Mouse (Mus musculus): ENCODE data around the gene Pdk2. TPM values are rescaled to one million over a fixed set of nuclear protein-coding genes. Genes with fewer than 3 reads are reported as not detected.

The Pdk2 gene
- 10 to 100 TPM; 90.5 to 91.0 TPM for total RNA-seq (2021)
- long read RNA-seq, experiment 1, transcript Pdk2-201 (11 exons, 2,246 nt) = major isoform, 101 of 115 reads
- long read RNA-seq, experiment 1, partial matches to known transcripts = 3 of 115 reads
- long read RNA-seq, experiment 1, other reads (novel, unspliced or antisense) = 11 of 115 reads
- long read RNA-seq, experiment 2, transcript Pdk2-201 (11 exons, 2,246 nt) = major isoform, 109 of 124 reads
- long read RNA-seq, experiment 2, partial matches to known transcripts = 8 of 124 reads
- long read RNA-seq, experiment 2, other reads (novel, unspliced or antisense) = 7 of 124 reads

- peak; percentile 95 to 98 for DNase-seq (ENCODE audit: low spot score in 2 of 2)
These were observed at the start of gene Pdk2 for GRCm38 (mm10) chr11:95041139-95041609. TSS of gene Pdk2 (minus strand) at chr11:95041354.

DNA sequence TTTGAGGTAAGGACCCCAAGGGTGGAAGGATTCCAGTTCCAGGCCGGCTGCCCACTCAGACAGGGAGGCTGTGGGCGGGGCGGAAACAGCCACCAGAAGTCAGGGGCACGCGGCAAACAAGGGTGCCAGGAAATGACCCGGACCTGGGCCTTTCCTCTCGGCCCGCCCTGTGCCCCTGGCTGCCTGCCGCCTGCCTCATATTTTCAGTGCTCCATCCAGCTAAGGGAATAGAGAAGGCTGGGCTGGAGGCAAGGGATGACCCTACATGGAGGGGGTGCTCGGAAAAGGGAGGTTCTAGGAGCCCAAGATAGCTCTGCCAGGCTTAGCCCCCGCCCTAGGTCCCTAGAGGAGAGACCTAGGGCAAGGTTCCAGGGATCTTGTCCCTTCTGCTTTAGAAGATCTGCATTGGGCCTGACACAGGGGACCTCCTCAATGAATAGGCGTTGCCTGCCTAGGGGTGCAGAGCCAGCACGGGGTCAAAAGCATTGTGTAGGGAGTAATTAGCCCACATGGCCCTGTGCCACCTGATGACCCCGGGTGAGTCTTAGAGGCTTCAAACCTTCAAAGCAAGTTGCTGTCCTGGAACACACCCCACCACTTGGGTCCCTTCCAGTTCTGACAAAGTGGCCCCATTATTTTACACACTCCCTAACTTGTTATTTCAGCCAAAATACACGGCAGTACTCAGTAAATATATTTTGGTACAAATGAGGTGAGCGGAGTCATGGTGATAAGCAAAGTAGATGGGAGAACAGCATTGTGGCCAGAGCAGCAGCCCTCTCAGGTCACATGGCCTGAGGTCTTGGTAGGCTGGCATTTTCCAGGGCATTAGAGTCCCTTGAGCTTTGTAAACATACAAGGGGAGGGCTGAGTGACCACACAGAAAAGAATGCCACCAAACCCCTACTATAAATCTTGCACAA, 48.0 kb upstream of the Pdk2 start:
- no peak for DNase-seq (ENCODE audit: low spot score in 2 of 2)

- no peak for DNase-seq (ENCODE audit: low spot score in 2 of 2)
These were observed 47.1 kb upstream of the Pdk2 start for GRCm38 (mm10) chr11:95088286-95088685.

DNA sequence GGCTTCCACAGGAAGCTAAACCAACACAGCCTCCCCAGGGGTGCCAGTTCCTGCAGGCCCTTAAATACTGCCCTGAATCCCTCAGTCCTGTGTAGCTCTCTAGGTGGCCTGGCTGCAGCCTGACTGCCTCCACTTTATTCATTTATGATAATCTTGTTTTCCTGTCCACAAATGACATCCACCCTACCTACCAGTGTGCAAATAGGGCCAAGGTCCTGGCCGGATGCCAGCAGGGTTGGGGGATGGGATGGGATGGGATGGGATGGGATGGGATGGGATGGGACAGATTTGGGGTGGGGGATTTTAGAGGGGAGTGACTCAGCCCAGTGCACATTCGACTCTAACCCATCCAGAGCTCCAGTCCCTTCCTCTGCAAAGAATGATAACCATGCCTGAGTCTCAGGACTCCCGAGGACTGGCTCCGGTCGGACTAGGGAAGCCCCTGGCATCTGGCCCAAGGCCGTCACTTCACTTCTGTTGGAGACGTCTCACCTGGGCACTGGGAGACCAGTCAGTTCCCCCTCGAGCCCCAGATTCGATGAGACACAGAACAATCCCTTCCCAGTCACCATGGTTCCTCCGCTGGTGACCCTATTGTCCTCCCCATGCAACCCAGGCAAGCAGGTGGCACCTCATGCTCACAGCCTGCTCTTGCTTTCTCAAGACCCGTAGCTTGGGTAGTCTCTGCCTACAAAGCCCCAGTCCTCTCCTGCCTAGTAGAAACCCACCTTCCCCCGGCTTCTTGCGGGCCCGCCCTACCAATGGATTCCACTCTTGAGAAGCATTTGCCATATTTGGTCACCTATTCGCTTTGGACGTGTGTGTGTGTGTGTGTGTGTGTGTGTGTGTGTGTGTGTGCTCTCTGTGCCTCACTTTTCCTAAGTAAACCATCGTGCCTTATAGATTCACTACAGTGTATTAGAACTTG, 46.4 kb upstream of the Pdk2 start:
- no peak for DNase-seq (ENCODE audit: low spot score in 2 of 2)

- no peak for DNase-seq (ENCODE audit: low spot score in 2 of 2)
These were observed 45.1 kb upstream of the Pdk2 start for GRCm38 (mm10) chr11:95086229-95086628.

DNA sequence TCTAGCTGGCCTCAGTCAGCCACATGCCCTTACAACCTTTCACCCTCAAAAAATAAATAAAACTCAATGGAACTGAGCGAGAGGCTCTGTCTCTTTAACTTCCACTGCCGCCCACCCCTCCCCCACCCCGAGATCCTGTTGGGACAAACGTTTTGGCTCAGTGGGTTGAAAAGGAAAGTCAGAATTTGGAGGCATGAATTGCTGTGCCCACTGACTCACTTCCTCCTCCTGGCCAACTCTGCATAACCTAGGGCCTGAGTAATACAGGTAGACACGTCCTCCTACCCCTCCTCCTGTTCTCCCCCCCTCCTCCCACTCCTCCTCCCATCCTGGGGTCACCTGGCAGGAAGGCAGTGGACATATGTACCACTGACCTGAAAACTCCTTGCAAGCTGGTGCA, 44.6 kb upstream of the Pdk2 start:
- no peak for DNase-seq (ENCODE audit: low spot score in 2 of 2)

- no peak for DNase-seq (ENCODE audit: low spot score in 2 of 2)
These were observed 43.7 kb upstream of the Pdk2 start for GRCm38 (mm10) chr11:95084811-95085382.

DNA sequence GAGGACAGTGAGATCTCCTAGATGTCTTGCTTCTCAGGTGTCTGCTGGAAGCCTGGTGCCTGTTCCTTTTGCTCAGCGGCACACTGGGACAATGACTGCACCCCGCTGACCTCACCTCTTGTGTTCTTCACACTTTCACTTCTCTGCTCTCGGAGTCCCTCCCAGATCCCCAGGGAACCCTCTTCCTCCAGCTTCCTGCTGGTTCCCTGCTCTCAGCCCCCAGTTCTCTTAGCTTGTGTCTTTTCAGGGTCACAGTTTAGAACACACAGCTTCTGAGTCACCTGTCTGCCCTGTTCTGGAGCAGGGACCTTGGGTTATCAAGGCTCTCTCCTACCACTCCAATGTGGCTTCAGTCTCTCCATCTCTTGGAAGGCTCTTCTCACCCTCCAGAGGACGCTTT, 43.0 kb upstream of the Pdk2 start:
- no peak for DNase-seq (ENCODE audit: low spot score in 2 of 2)

DNA sequence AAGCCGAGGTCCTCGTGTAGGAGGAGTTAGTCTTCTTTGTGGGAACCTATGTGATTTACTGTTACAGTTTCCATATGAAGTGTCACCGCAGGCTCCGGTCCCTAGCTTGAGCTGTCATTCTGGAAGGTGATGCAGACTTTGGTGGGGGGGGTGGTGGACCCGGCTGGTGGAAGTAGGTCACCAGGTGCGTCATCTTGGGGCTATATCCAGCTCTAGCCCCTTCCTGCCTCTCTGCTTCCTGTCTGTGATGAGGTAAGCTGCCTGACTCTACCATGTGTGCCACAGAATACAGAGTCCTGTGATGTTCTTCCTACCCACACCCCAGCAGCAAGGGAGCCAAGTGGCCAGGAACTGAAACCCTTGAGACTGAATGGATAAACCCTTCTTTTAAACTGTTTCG, 41.7 kb upstream of the Pdk2 start:
- no peak for DNase-seq (ENCODE audit: low spot score in 2 of 2)

DNA sequence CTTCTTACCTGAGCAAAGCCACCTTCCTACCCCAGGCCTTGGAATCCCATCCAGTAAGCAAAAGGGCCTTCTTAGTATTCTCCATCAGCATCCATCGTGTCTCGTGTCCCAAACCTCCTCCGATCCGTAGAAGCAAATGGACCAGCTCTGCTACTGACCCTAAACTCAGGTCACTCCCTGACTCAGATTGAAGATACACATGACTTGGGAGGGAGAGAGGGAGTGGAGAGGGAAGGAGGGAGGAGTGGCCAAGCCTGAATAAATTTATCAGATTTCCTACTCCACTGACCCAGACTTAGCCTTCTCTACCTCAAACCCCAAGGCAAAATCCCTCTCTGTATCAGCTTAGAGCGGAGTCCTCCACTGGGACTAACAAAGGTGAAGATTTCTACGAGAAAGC, 39.6 kb upstream of the Pdk2 start:
- no peak for DNase-seq (ENCODE audit: low spot score in 2 of 2)

DNA sequence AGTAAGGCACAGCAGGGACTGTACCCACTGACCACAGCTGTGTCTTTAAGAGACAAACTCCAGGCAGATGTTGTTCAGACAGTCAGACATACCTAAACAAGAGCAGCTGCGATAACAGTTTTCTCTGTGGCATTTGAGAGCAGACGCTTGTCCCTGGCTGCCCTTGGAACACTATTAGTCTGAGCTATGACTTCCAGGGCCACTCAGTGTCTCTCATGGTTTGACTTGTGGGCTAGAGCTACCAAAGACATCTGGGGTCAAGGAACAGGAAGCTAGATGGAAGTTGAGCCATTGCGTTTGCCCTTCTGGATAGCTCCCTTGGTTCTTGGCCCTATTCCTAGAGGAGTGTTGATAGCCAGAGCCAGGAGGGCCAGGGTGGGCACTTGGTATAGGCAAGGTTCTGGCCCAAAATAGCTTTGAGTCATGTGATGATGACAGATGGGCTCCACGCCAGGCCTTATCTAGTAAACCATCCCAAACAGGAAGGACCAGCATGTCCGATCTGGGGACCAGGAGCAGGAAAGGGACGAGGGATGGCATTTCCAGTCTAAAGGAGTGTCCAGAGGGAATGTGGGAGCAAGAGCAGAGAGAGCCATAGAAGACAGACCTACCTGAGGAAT, 38.2 kb upstream of the Pdk2 start:
- DNase-seq (ENCODE audit: low spot score in 2 of 2) = no peak

DNA sequence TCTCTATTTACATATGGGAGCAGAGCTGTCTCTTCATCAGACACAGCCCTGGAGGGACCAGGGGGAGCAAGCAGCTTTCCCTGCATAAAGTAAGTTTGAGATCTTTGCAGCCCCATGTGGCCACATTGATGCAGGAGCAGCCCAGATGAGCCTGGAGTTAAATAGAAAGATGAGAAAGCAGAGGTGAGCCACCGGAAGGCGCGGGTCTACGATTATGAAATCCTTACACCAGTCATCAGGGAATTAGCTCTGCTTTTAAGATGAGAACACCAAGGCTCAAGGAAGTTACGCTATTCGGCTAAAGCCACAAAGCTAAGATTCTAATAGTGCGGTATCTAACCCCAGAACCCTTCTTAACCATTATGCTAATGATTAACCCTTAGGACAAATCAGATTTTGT, 36.8 kb upstream of the Pdk2 start:
- no peak for DNase-seq (ENCODE audit: low spot score in 2 of 2)

- peak; percentile 20 to 52 for DNase-seq (ENCODE audit: low spot score in 2 of 2)
These were observed 35.5 kb upstream of the Pdk2 start, which contains the start of gene Itga3 for GRCm38 (mm10) chr11:95076536-95077111. TSS of gene Itga3 (minus strand) at chr11:95076801.

GRCm38 (mm10) chr11:95076041-95076535, 34.9 kb upstream of the Pdk2 start:
- DNase-seq (ENCODE audit: low spot score in 2 of 2) = peak; percentile 20 to 52

GRCm38 (mm10) chr11:95075197-95076040, 34.3 kb upstream of the Pdk2 start:
- no peak for DNase-seq (ENCODE audit: low spot score in 2 of 2)

GRCm38 (mm10) chr11:95074694-95075093, 33.5 kb upstream of the Pdk2 start:
- DNase-seq (ENCODE audit: low spot score in 2 of 2) = no peak

DNA sequence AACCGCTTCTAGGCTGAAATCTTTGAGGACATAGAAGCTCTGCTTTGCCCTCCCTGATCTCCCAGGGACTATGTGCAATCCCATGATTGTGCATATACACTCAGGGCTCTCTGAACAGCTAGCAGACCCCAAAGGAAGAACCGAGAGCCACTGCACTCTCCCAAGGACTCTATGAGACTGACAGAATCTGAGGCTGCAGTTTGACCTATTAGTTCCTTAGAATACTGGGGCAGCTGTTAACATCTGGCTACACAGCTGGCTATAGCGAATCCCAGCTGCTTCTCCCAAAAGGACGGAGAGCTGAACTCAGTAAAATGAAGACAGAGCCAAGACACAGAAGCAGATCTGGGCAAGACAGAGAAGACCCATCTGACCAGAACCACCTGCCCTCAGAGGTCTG, 32.7 kb upstream of the Pdk2 start:
- no peak for DNase-seq (ENCODE audit: low spot score in 2 of 2)

DNA sequence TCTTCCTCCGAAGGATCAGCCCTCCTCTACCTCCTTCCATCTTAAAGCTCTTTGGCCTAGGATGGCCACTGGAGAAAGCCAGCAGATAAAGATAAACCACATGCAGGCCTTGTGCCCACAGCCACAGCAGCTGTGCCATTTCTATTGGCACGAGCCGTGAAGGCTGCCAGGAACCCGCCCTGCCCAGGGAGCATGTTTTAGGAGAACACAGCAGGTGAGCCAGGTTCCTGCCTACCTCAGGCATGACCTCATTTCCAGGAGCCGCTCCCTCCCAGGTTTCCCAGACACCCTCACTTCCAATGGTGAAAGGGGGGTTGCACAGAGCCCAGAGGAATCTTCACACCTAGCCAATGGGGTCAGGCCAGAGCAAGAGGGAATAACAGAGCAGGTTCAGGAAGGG, 31.6 kb upstream of the Pdk2 start:
- DNase-seq (ENCODE audit: low spot score in 2 of 2) = no peak

- DNase-seq (ENCODE audit: low spot score in 2 of 2) = no peak
These were observed 31.0 kb upstream of the Pdk2 start for GRCm38 (mm10) chr11:95072136-95072535.

All from layer of hippocampus, postnatal 14 days (tissue).